Mouse (Mus musculus) liver, postnatal 0 days (tissue): ENCODE results near the gene Dab1.

ENCODE experiments used
- CTCF ChIP-seq: sonication (generic); IDR thresholded peaks from 2 replicates; pipeline ENCODE4 v1.5.1; 2016; ENCODE audit warnings: antibody characterized with exemption, low read depth
- EP300 ChIP-seq: IDR thresholded peaks from 2 replicates; pipeline ENCODE4 v1.6.1; 2016; ENCODE audit warnings: antibody characterized with exemption, low read depth, mild to moderate bottlenecking

- TF ChIP-seq CTCF (no peak), EP300 (no peak)
Measured at GRCm38 (mm10) chr4:103576305-103576704, 42.9 kb upstream of the Dab1 start.
